Comparison of ENCODE assay signal across 8 mouse cellular contexts in the genomic region with DNA sequence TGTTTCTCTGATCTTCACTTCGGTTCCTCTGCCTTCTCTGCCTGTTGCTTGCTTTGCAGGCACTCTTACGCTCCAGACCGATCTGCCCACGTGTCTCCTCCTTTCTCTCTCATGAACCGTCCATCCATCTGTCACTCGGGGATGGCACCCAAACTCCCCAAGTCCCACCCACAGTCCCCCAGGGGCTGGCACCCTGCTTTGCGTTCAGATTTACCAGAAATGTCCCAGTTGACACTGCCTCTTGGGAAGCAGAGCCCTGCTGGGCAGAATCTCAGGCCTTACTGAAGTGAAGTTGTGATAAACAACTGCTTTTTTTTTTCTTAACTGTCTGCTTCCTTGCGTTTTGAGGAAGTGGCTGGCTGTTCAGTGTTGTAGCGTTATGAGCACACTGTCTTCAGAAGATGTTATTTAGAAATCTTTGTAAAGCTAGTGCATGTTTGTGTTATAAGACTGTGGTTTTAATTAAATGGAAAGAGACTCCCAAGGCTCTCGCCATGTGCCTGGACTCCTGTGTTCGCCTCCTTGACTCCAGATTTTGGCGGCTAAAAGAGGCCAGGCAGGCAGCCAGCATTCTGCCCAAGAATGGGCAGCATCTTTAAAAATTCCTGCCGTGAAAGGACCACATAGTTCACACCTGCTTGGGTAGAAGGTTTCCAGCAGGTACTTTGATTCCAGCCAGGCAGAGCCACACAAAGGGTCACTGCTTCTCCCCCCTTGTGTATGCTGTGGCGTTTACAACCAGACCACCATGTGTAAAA. TPM values are rescaled to one million over a fixed set of nuclear protein-coding genes. Genes with fewer than 3 reads are reported as not detected.
DNase-seq lines count a peak whose midpoint lies in the region; ATAC-seq and TF ChIP-seq lines count a peak whose summit lies in the region.

A gene (minus strand): TSS at position 307 of the 758 bp plus-strand sequence.

- no peaks in the 10 kb centered on the region for H3K36me3 ChIP-seq in forebrain, postnatal 0 days (ENCODE audit: insufficient read depth)
- H3K36me3 ChIP-seq in forebrain, embryonic 13.5 days (ENCODE audit: poor library complexity, severe bottlenecking), result no peaks in the 10 kb centered on the region
- no peaks in the 10 kb centered on the region for H3K36me3 ChIP-seq in forebrain, embryonic 14.5 days (ENCODE audit: control insufficient read depth, insufficient read depth, low read length)
- H3K36me3 ChIP-seq in intestine, embryonic 15.5 days, result no peaks in the 10 kb centered on the region

- H3K4me1 ChIP-seq in forebrain, postnatal 0 days (ENCODE audit: insufficient read depth), result no peaks in the 10 kb centered on the region
- no peaks in the 10 kb centered on the region for H3K4me1 ChIP-seq in forebrain, embryonic 13.5 days
- H3K4me1 ChIP-seq in forebrain, embryonic 14.5 days (ENCODE audit: control insufficient read depth, insufficient read depth, low read length), result 0 out of 2 replicates have a peak, but pooled peaks cover 2% of the 10 kb centered on the region
- H3K4me1 ChIP-seq in intestine, embryonic 15.5 days (replicated peaks), result no peaks in the 10 kb centered on the region

- no peaks in the 10 kb centered on the region for H3K27me3 ChIP-seq in forebrain, postnatal 0 days (ENCODE audit: insufficient read depth, low read length)
- no peaks in the 10 kb centered on the region for H3K27me3 ChIP-seq in forebrain, embryonic 13.5 days
- H3K27me3 ChIP-seq in forebrain, embryonic 14.5 days (replicated peaks; ENCODE audit: control insufficient read depth, insufficient read depth, low read length), result no peaks in the 10 kb centered on the region
- no peaks in the 10 kb centered on the region for H3K27me3 ChIP-seq in intestine, embryonic 15.5 days (replicated peaks)

- 0 out of 2 replicates have a peak within 1 kb of the TSS, but pooled peaks have one; percentile 4 for H3K27ac ChIP-seq in forebrain, postnatal 0 days (ENCODE audit: low read depth, low read length)
- no peak within 1 kb of the TSS for H3K27ac ChIP-seq in forebrain, embryonic 13.5 days
- H3K27ac ChIP-seq in forebrain, embryonic 14.5 days (ENCODE audit: low read depth, low read length), result no peak within 1 kb of the TSS
- no peak within 1 kb of the TSS for H3K27ac ChIP-seq in intestine, embryonic 15.5 days

- ATAC-seq in forebrain, postnatal 0 days, result no peak
- no peak for ATAC-seq in forebrain, embryonic 13.5 days
- peak; percentile 53 for ATAC-seq in megakaryocyte progenitor cell, adult 5-6 weeks (replicated peaks; ENCODE audit: poor library complexity)
- ATAC-seq in forebrain, embryonic 14.5 days, result no peak
- ATAC-seq in intestine, embryonic 15.5 days, result no peak

- H3K4me2 ChIP-seq in forebrain, postnatal 0 days (ENCODE audit: low read depth), result no peak within 1 kb of the TSS; the same call in 1 of the 2 replicates
- no peak within 1 kb of the TSS for H3K4me2 ChIP-seq in forebrain, embryonic 13.5 days
- no peak within 1 kb of the TSS for H3K4me2 ChIP-seq in forebrain, embryonic 14.5 days (ENCODE audit: low read length)
- H3K4me2 ChIP-seq in intestine, embryonic 15.5 days (replicated peaks), result no peak within 1 kb of the TSS

- WGBS in forebrain, postnatal 0 days, result 48% methylated on average over 14 of the region's 14 CpGs
- 67% methylated on average over 14 of the region's 14 CpGs for WGBS in forebrain, embryonic 13.5 days
- 70% methylated on average over 14 of the region's 14 CpGs for WGBS in forebrain, embryonic 14.5 days
- WGBS in intestine, embryonic 15.5 days, result 46% methylated on average over 14 of the region's 14 CpGs

- no peak for TF ChIP-seq CTCF in forebrain, postnatal 0 days (IDR thresholded peaks at IDR 0.05; ENCODE audit: low read depth)

- H3K9ac ChIP-seq in forebrain, postnatal 0 days, result no peak within 1 kb of the TSS
- H3K9ac ChIP-seq in forebrain, embryonic 13.5 days, result no peak within 1 kb of the TSS
- no peak within 1 kb of the TSS for H3K9ac ChIP-seq in forebrain, embryonic 14.5 days (ENCODE audit: low read length)
- no peak within 1 kb of the TSS for H3K9ac ChIP-seq in intestine, embryonic 15.5 days

- no peak within 1 kb of the TSS for H3K4me3 ChIP-seq in forebrain, postnatal 0 days (ENCODE audit: low read depth, low read length)
- no peak within 1 kb of the TSS for H3K4me3 ChIP-seq in forebrain, embryonic 13.5 days
- H3K4me3 ChIP-seq in forebrain, embryonic 14.5 days (ENCODE audit: low read depth, low read length), result no peak within 1 kb of the TSS
- H3K4me3 ChIP-seq in intestine, embryonic 15.5 days (replicated peaks), result no peak within 1 kb of the TSS

- H3K9me3 ChIP-seq in forebrain, postnatal 0 days (ENCODE audit: low read length), result no peaks in the 10 kb centered on the region
- H3K9me3 ChIP-seq in forebrain, embryonic 13.5 days (replicated peaks), result no peaks in the 10 kb centered on the region
- H3K9me3 ChIP-seq in forebrain, embryonic 14.5 days (replicated peaks; ENCODE audit: control insufficient read depth, low read length), result no peaks in the 10 kb centered on the region
- no peaks in the 10 kb centered on the region for H3K9me3 ChIP-seq in intestine, embryonic 15.5 days

- DNase-seq in forebrain, postnatal 0 days, result peak; percentile 23
- peak; percentile 42 to 64 for DNase-seq in CD8-positive naive resting alpha-beta T cell, adult 2 months (ENCODE audit: low read depth in 2 of 2, low spot score in 2 of 2)
- peak; percentile 38 to 41 for DNase-seq in layer of hippocampus, postnatal 10 days (ENCODE audit: low spot score in 2 of 2)
- DNase-seq in kidney, adult 9 months, result no peak
- no peak for DNase-seq in forebrain, embryonic 14.5 days (ENCODE audit: low spot score)

RNA-seq across cellular contexts. Expression of the gene that starts here (rescaled TPM):
- 2.7 and 3.3 TPM in 2 replicates for total RNA-seq in forebrain, postnatal 0 days (2014; rRNA removed)
- polyA plus RNA-seq in forebrain, postnatal 0 days (2015; fragmentation: Nextera tagmentation; extraction: Ambion mirVana), result 1.6 and 2.2 TPM in 2 replicates
- polyA plus RNA-seq in forebrain, embryonic 13.5 days (2015; fragmentation: Nextera tagmentation; extraction: Ambion mirVana), result 1.2 and 1.8 TPM in 2 replicates
- 1 to 10 TPM; 3.5 to 4.5 TPM for total RNA-seq in layer of hippocampus, postnatal 10 days (2021)
- total RNA-seq in megakaryocyte progenitor cell, adult 5-6 weeks (2015), result 7.0 and 11.0 TPM in 2 replicates
- total RNA-seq in megakaryocyte progenitor cell, adult 5-6 weeks (2017), result 23.0 and 30.6 TPM in 2 replicates
- polyA plus RNA-seq in forebrain, embryonic 14.5 days (2014; fragmentation: Nextera tagmentation; extraction: Ambion mirVana), result 1.2 and 2.2 TPM in 2 replicates
- 3.4 TPM in 2 replicates for polyA plus RNA-seq in intestine, embryonic 15.5 days (2015; fragmentation: Nextera tagmentation; extraction: Ambion mirVana)

Comparison
In these comparisons a context has a peak if more than half of its experiments do, and no peak if none do; other contexts are left out.
1. DNase-seq: peak in forebrain, postnatal 0 days (single experiment), CD8-positive naive resting alpha-beta T cell, adult 2 months (2 of 2) and layer of hippocampus, postnatal 10 days (2 of 2); none in kidney, adult 9 months (single experiment) and forebrain, embryonic 14.5 days (single experiment).